Mouse (Mus musculus) ovary, postnatal 10 days (tissue): ENCODE measurements around the gene Tanc1.

ENCODE experiments used
- DNase-seq: peaks from one replicate; pipeline ENCODE4 v3.0.0; 2022; ENCODE audit warnings: low spot score

Gene Tanc1

GRCm38 (mm10) chr2:59651801-59652200 is 40.0 kb downstream of the Tanc1 start:
- DNase-seq, result no peak

GRCm38 (mm10) chr2:59652702-59653101 is 40.9 kb downstream of the Tanc1 start:
- DNase-seq, result no peak

- DNase-seq, result no peak
Measured at GRCm38 (mm10) chr2:59653306-59654165, 41.7 kb downstream of the Tanc1 start.

GRCm38 (mm10) chr2:59655471-59655870 is 43.6 kb downstream of the Tanc1 start:
- no peak for DNase-seq

GRCm38 (mm10) chr2:59656680-59657079 is 44.8 kb downstream of the Tanc1 start:
- DNase-seq, result no peak

- DNase-seq, result no peak
Measured at GRCm38 (mm10) chr2:59659686-59660085, 47.8 kb downstream of the Tanc1 start.

GRCm38 (mm10) chr2:59660891-59661805 is 49.3 kb downstream of the Tanc1 start:
- DNase-seq, result no peak

- no peak for DNase-seq
Measured at GRCm38 (mm10) chr2:59664803-59665567, 53.1 kb downstream of the Tanc1 start.

GRCm38 (mm10) chr2:59666533-59666932 is 54.7 kb downstream of the Tanc1 start:
- no peak for DNase-seq

- no peak for DNase-seq
Measured at GRCm38 (mm10) chr2:59670087-59671060, 58.5 kb downstream of the Tanc1 start.

GRCm38 (mm10) chr2:59671671-59672070 is 59.8 kb downstream of the Tanc1 start:
- DNase-seq, result no peak

GRCm38 (mm10) chr2:59672086-59672485 is 60.2 kb downstream of the Tanc1 start:
- DNase-seq, result no peak

GRCm38 (mm10) chr2:59672686-59673085 is 60.8 kb downstream of the Tanc1 start:
- DNase-seq, result no peak

GRCm38 (mm10) chr2:59673351-59673750 is 61.5 kb downstream of the Tanc1 start:
- no peak for DNase-seq

GRCm38 (mm10) chr2:59673877-59674276 is 62.0 kb downstream of the Tanc1 start:
- DNase-seq, result no peak

GRCm38 (mm10) chr2:59675270-59675995 is 63.6 kb downstream of the Tanc1 start:
- no peak for DNase-seq

- no peak for DNase-seq
Measured at GRCm38 (mm10) chr2:59676041-59676440, 64.2 kb downstream of the Tanc1 start.

GRCm38 (mm10) chr2:59676442-59676841 is 64.6 kb downstream of the Tanc1 start:
- no peak for DNase-seq

GRCm38 (mm10) chr2:59679424-59680020 is 67.7 kb downstream of the Tanc1 start:
- DNase-seq, result no peak

- DNase-seq, result no peak
Measured at GRCm38 (mm10) chr2:59680736-59681135, 68.9 kb downstream of the Tanc1 start.
